Mouse (Mus musculus) c-Kit-positive CD71-positive TER-119-negative erythroid progenitor cells, embryonic 14.5 days (primary cell): ENCODE results near the gene Tgfbr3.
"Not testable (repeated sequence)": the region's sequence is repeated elsewhere in the genome, so short reads cannot be mapped to it uniquely, and the experiment has no call there.

ENCODE experiments used
- DNase-seq: peaks from one replicate; pipeline ENCODE4 v3.0.0-alpha.2; 2013; ENCODE audit warnings: low read depth

Tgfbr3 gene

GRCm38 (mm10) chr5:107240276-107240675 lies 49.2 kb downstream of the Tgfbr3 start:
- no peak for DNase-seq

DNA sequence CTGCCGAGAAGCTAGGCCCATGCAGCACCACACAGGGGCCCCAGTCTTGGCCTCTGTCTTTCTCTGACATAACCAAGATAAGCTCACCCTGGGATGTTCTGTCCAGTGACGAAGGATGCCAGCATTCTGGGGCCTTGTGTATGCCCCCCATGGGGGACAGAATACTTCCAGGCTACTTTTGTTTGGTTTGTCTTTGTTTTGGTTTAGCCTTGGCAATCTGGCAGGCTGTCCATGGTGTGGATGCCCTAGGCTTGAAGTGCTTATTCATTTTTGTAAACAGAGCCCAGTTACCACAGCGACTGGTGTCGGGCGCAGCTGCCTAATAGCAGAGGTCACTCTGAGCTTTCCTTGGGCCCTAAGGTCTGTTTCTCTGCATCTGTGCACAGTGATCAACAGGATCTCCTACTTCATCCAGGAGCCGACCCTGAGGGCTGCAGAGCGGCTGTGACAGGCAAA lies 51.4 kb downstream of the Tgfbr3 start:
- DNase-seq, result no peak

DNA sequence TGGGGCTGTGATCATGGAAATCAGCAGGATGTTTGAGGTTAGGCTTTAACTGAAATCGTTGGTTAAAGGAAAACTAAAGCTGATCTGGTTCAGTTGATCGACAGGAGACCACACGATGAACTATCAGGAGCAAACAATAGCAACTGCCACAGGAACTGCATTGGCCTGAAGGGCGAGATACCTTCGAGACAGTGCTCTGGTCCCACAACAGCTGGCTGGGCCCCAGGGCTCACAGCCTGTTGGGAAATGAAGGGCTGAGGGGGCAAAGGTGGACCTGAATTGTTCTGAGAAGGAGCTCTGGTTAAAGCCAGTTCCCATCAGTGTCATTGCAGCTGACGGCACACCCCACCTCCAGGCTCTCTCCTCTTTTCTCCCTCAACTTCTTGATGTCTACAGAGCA lies 52.5 kb downstream of the Tgfbr3 start:
- no peak for DNase-seq

GRCm38 (mm10) chr5:107236039-107236438 lies 53.4 kb downstream of the Tgfbr3 start:
- no peak for DNase-seq

DNA sequence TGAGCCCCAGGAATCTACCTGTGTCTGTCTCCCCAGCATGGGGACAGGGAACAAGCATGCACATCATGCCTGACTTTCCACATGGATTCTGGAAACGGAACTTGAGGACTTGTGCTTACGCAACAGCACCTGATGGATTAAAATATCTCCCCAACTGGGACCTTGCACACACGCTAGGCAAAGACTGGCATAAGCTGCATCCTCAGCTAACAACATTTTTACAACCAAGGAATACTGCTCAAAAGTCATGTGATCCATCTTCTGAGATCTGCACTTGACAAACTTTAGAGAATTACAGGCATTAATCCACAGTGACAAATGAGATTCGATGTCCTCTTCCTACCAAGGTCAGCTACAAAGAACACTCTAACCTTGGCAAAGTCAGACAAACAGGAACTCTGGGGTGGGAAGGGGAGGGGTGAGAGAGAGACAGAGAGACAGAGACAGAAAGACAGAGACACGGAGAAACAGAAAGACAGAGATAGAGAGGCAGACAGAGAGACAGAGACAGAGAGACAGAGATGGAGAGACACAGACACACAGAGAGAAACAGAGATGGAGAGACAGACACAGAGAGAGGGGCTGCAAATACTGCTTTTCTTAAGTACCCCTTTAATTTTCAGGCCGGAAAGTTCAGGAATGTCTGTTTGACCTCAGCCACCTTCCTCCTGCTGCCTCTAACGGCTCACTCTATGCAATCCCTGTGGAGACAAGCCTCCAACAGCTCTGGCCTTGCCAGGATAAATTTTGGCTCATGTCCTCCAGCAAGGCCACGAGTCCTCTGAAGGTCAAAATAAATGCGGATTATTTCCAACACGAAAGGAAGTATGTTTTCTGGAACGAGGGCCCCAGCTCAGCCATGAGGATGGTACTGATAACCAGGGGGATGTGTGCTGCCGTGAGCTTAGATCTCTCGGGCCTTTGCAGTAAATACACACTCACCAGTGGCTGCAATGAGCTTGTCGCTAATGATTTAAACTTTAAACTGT lies 55.8 kb downstream of the Tgfbr3 start:
- no peak for DNase-seq

DNA sequence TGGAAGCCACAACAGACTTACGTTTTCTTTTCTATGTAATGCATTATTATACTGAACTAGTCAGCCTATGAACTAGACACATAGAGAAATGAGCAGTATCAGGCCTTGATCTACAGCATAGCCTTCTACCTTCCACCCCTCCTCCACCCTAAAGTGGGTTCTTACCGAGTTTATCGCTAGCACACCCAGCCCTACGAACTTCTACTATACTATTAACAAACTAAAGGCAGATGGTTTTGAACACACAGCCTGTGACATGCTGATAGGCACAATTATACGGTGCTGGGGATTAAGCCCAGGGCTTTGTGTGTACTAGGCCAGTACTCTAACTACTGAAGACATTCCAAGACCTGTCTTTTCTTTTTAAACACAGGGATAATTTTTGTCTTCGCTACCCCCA lies 59.2 kb downstream of the Tgfbr3 start:
- no peak for DNase-seq

DNA sequence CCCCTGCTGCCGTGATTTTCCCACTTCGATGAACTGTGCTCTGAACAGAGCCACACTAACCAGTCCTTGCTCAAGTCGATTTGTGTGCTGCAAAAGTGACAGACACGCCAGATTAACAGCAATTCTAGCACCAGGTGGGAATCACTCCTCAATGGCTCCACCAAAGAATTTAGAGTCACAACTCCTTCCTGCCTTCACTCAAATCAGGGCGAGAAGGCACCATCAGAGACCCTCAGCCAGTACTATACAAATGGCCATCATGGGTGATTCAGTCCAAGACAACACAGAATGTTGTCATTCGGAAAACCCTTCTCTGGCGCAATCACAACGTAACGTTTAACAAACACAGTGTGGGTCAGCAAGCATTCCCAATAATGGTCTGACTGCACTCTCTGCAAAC lies 60.4 kb downstream of the Tgfbr3 start:
- no peak for DNase-seq

DNA sequence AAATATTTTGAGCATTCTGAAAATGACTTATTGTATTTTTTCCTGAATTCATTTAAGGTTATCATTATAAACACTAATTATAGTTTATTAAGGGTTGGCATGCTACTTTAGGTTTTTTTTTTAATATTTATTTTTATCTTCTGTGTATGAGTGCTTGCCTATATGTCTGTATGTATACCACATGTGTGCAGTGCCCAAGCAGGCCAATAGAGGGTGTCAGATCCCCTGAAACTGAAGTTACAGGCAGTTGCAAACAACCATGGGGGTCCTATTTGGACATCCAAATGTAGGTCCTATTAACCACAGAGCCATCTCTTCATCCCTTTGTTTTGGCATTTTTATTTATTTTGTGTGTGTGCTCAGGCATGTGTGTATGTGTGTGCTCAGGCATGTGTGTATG lies 61.8 kb downstream of the Tgfbr3 start:
- DNase-seq, result no peak

DNA sequence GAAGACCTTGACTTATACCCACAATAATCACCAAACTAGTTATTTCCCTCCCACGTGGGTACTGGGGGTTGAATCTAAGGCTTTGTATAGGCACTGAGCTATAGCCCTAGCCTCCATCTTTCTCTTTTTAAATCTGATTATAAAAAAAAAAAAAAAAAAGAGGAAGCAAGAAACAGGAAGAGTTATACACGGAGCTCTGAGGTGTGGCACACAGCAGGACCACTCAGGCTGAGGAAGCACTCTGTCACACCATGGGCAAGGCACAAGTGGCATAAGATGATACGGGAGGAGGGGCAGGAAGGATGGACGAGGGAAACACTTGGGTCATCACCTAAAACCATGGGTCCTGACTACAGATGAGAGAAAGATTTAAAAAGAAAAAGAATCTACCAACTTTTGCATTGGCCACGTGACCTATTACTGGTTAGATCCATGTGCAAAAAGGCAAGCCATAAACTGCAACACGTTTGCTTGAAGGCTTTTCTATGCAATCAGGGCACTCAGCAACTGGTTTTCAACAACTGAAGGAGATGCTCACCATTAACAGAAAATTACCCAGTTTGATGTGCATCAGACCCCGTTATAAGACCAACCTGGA lies 64.5 kb downstream of the Tgfbr3 start:
- no peak for DNase-seq

DNA sequence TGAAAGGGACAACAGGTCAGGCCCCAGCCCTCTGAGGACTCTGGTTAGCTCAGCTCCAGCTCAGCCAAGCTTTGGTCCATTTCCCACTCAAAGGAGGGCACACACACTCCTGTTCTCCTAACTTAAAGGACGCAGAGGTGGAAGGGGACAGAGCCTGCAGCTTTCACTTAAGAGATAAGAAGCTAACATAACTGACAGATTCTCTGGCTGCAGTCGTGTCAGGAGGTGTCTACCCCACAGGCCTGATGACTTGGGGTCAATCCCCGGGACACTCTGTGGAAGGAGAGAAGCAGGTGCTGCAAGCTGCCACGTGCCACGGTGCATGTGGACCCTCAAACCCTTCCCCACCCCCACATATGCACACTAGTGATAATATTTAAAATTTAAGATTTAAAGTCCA lies 65.3 kb downstream of the Tgfbr3 start:
- no peak for DNase-seq

DNA sequence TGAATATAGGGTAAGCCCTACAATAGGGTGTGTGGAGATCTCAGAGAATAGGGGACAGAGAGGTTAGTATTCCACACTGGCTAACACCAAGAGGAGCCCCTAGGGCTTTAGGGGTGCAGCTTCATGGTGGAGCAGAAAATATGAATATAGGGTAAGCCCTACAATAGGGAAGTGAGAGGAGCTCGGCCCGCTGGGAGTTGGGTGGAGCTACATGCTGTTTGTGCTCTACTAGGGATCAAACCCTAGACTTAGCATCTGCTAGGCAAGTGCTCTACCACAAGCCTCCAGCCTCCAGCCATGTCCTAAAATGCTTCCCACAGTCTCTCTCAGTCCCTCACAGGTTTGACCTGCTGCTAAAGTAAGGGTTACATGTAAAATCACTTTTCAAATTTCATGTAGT lies 65.9 kb downstream of the Tgfbr3 start:
- DNase-seq, result not testable (repeated sequence)

DNA sequence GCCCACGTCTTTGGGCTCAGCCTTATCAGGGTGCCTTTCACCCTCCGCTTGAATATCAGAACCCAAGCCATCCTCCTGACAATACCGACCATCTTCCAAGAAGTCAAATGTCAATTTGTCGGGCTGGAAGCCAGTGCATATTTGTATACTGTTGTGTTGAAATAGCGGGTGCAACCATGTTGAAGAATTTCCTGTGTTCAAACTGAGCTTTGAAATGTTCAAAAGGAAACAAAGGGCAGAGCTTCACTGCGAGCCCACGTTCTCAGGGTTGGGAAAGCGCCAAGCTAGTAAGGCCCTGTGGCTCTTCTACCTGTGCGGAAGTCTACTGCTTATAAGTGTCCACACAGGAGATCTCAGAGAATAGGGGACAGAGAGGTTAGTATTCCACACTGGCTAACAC lies 66.4 kb downstream of the Tgfbr3 start:
- no peak for DNase-seq

- no peak for DNase-seq
Measured at GRCm38 (mm10) chr5:107222670-107223005, 66.8 kb downstream of the Tgfbr3 start.

- no peak for DNase-seq
Measured at GRCm38 (mm10) chr5:107221892-107222669, 67.3 kb downstream of the Tgfbr3 start.

DNA sequence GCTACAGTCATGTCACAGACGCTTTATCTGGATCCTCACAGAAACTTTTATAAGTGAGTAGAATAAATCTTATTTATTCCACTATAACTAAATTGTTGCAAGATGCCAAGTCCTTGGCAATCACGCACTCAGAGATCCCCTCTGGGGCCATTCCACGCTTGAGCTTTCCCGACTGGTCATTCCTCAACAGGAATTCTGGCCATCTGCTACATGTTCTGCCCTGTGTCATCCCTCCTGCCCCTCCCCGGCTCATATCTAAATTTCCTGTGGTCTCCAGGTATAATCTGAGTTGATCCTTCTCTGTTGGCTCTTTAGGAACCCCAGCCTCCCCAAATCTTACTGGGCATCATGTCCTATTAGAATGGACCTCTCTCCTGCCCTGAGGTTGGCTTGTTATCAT lies 68.5 kb downstream of the Tgfbr3 start:
- no peak for DNase-seq

DNA sequence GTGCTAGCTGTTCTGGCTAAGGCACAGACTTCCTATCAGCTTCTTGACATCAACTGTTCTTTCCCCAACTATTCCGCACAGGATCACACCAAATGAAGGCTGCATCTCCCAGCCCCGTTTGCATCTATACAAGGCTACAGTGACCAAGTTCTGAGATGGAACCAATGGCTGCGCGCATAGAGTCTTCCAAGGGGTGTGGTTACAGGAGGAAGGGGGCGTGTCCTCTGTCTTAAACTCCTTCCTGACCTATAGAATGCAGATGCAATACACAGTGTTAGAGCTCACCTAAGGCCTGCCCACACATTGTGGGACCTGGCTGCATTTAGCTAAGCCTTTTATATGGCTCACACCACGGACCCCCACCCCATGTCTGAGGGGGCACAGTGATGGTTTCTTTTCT lies 69.5 kb downstream of the Tgfbr3 start:
- no peak for DNase-seq

DNA sequence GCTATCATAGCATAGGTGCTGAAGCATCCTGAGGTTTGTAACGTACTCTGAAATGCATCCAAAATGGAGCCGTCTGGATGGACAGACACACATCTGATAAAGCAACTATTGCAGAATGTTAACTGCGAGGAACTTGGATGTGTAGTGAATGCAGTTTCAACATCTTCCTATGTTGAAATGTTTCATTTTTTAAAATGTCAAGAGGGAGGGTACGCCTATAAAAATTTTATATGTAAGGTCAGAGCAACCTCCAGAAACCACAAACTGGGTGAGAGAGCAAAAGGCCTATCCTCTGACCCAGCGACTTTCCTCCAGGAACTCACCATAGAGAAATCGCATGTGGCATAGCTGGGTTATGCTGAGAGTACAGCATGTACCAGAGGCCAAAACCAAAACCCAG lies 70.1 kb downstream of the Tgfbr3 start:
- no peak for DNase-seq

GRCm38 (mm10) chr5:107218594-107218993 lies 70.8 kb downstream of the Tgfbr3 start:
- DNase-seq, result no peak

GRCm38 (mm10) chr5:107217139-107217538 lies 72.3 kb downstream of the Tgfbr3 start:
- DNase-seq, result no peak

DNA sequence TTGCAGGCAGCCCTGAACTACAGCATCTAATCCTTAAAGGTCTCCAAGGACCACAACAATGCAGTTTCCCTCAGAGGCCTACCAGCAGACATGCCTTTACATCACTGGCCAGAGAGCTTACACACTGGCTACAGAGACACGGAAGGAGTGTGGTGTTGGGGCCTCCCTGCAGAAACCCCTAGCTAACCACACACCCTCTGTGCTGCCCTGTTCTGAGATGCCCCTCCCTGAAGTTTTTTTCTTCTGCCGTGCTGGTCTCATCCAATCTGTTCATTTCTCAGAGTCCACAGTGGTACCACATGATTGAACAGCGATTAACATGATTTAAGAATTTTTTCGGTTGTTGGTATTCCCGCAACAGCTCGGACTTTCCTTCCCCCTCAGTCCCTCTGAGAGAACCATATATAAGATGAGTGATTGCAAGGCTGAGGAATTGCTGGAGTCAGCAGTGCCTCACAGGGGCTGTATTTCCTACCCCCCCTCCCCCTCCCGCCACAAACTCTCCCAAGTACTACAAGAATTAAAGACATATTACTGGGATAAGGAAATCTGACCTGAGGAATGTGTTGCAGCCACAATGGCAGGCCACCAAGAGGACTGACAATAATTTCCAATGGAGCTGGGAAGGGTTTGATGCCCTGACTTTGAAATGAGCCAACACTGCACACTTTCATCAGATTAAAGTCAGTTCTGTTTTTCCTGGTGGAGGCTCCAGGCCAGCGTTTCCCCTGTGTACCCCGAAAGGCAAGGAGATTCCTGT lies 75.9 kb downstream of the Tgfbr3 start:
- no peak for DNase-seq

- no peak for DNase-seq
Measured at GRCm38 (mm10) chr5:107211830-107212370, 77.5 kb downstream of the Tgfbr3 start.

DNA sequence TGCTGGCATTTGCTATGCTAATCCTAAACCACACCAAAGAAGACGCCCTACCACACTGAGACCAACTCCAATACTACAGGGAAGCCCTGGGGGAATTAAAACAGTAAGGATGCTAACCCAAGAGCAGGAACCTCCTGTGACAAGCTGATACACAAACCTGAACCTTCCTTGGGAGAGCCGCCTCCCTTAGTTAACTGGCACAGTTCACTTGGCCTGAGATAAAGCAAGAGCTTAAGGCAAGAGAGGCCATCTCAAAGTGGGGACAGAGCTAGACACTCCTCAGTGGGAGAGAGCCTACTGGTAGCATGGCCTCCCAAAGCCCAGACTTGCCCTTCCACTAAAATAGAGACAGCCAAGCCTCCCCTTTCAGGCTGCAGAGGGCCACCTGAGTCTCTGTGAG lies 79.4 kb downstream of the Tgfbr3 start:
- no peak for DNase-seq
